In the genomic region with DNA sequence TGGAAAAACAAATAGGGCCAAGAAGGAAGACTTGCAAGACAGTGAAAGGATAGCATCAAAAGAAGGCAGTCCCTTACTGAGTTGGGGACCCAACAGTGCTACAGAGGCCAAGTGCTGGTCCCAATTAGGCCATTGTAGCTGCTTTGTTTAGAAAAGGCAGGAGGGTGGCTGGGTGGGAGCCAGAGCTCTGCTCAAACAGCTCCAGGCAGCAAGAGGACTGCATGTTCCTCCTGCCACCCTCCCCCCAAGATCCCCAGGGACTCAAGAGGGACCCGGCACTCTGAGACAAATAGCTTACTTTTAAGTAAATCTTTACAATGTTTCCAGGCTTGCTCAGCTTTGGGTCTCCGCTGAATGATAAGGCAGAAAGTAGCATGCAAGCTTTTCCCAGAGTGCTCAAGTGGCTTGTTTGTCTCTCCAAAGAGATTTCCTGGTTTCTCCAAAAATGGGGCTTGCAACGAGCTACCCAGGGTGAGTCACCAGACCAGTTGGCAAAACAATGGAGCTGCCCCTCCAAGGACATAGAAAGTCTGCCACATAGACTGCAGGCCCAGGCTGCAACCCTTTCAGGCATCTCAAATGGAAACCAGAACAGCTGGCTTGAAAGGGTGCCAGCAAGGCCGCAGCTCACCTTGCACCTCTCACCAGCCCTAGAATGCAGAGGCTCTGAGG, we compare ENCODE assay signal across 9 mouse cellular contexts. TPM values are rescaled to one million over a fixed set of nuclear protein-coding genes. Genes with fewer than 3 reads are reported as not detected.
DNase-seq lines count a peak whose midpoint lies in the region; ATAC-seq and TF ChIP-seq lines count a peak whose summit lies in the region.
"Had no signal": no experiment of that assay in that cellular context is flagged by ENCODE, and none has a peak within 500 bp of the region (broad histone marks: within the 10 kb centered on the region; RNA-seq: fewer than 3 reads in every experiment).

No protein-coding gene starts in this region.

- H3K4me3 ChIP-seq in layer of hippocampus, adult 2 months = no peak overlapping the region
- no peak overlapping the region for H3K4me3 ChIP-seq in heart, embryonic 12.5 days
- H3K4me3 ChIP-seq in forebrain, embryonic 13.5 days = no peak overlapping the region

- no peak overlapping the region for H3K4me2 ChIP-seq in heart, embryonic 12.5 days
- no peak overlapping the region for H3K4me2 ChIP-seq in forebrain, embryonic 13.5 days

- no peaks in the 10 kb centered on the region for H3K27me3 ChIP-seq in heart, embryonic 12.5 days (replicated peaks)
- no peaks in the 10 kb centered on the region for H3K27me3 ChIP-seq in forebrain, embryonic 13.5 days

- H3K9ac ChIP-seq in heart, embryonic 12.5 days = no peak overlapping the region
- no peak overlapping the region for H3K9ac ChIP-seq in forebrain, embryonic 13.5 days
- H3K9ac ChIP-seq: liver, embryonic 14.5 days had no signal

- H3K27ac ChIP-seq in layer of hippocampus, adult 2 months = peak overlapping the region; percentile 77
- 0 out of 2 replicates have a peak overlapping the region, but pooled peaks have one; percentile 25 for H3K27ac ChIP-seq in heart, embryonic 12.5 days (ENCODE audit: poor library complexity, severe bottlenecking)
- H3K27ac ChIP-seq in forebrain, embryonic 13.5 days = no peak overlapping the region
- H3K27ac ChIP-seq: liver, embryonic 14.5 days had no signal

- peaks cover 21% of the 10 kb centered on the region; the same call in 1 of the 2 replicates for H3K4me1 ChIP-seq in heart, embryonic 12.5 days (replicated peaks)
- no peaks in the 10 kb centered on the region for H3K4me1 ChIP-seq in forebrain, embryonic 13.5 days

- peak in 1 of 2 experiments; percentile 33 for DNase-seq in layer of hippocampus, adult 2 months (ENCODE audit: low spot score in 2 of 2)
- no peak for DNase-seq in layer of hippocampus, postnatal 25 days (ENCODE audit: extremely low spot score in 1 of 2, low spot score in 1 of 2)
- peak; percentile 52 for DNase-seq in adrenal gland, postnatal 25 days
- DNase-seq in lung, postnatal 4 days = peak; percentile 64 to 85
- no peak for DNase-seq in embryo, embryonic 10 days (ENCODE audit: low spot score)

- H3K9me3 ChIP-seq in heart, embryonic 12.5 days (replicated peaks) = no peaks in the 10 kb centered on the region
- no peaks in the 10 kb centered on the region for H3K9me3 ChIP-seq in forebrain, embryonic 13.5 days (replicated peaks)

- H3K36me3 ChIP-seq in heart, embryonic 12.5 days = no peaks in the 10 kb centered on the region
- H3K36me3 ChIP-seq in forebrain, embryonic 13.5 days (ENCODE audit: poor library complexity, severe bottlenecking) = no peaks in the 10 kb centered on the region

- ATAC-seq in heart, embryonic 12.5 days (ENCODE audit: insufficient number of reproducible peaks, low FRiP score) = no peak
- no peak for ATAC-seq in forebrain, embryonic 13.5 days
- no peak for ATAC-seq in monocyte, adult 5-6 weeks (replicated peaks; ENCODE audit: insufficient number of reproducible peaks, low FRiP score, low TSS enrichment, poor library complexity, severe bottlenecking)

- WGBS in heart, embryonic 12.5 days = 34% methylated on average over 4 of the region's 4 CpGs
- 56% methylated on average over 4 of the region's 4 CpGs for WGBS in forebrain, embryonic 13.5 days

- TF ChIP-seq CTCF in layer of hippocampus, adult 2 months (conservative IDR thresholded peaks at IDR 0.05) = no peak

RNA-seq across cellular contexts. Expression of a gene that starts 23.0 kb away (rescaled TPM):
- total RNA-seq in layer of hippocampus, adult 2 months (2021) = under 1 TPM; 0.39 to 0.61 TPM
- under 1 TPM; 0.56 to 0.64 TPM for total RNA-seq in layer of hippocampus, postnatal 25 days (2021)
- 1.1 and 1.6 TPM in 2 replicates for total RNA-seq in adrenal gland, postnatal 25 days (2021)
- 1.3 and 1.5 TPM in 2 replicates for polyA plus RNA-seq in heart, embryonic 12.5 days (2016; fragmentation: Nextera tagmentation; extraction: Ambion mirVana)
- 0.22 and 0.30 TPM in 2 replicates for polyA plus RNA-seq in forebrain, embryonic 13.5 days (2015; fragmentation: Nextera tagmentation; extraction: Ambion mirVana)
- total RNA-seq in monocyte, adult 5-6 weeks (2017) = not detected in 3 replicates

RNA-seq across cellular contexts. Expression of a gene that starts 27.4 kb away (rescaled TPM):
- total RNA-seq in layer of hippocampus, adult 2 months (2021) = 100 to 1,000 TPM; 121 TPM
- 100 to 1,000 TPM; 137 to 140 TPM for total RNA-seq in layer of hippocampus, postnatal 25 days (2021)
- 12.1 and 12.3 TPM in 2 replicates for total RNA-seq in adrenal gland, postnatal 25 days (2021)
- polyA plus RNA-seq in heart, embryonic 12.5 days (2016; fragmentation: Nextera tagmentation; extraction: Ambion mirVana) = 32.4 and 33.3 TPM in 2 replicates
- 70.0 and 84.4 TPM in 2 replicates for polyA plus RNA-seq in forebrain, embryonic 13.5 days (2015; fragmentation: Nextera tagmentation; extraction: Ambion mirVana)
- total RNA-seq in monocyte, adult 5-6 weeks (2017) = not detected in 3 replicates

RNA-seq across cellular contexts. Expression of a gene that starts 34.1 kb away (rescaled TPM):
- total RNA-seq in layer of hippocampus, adult 2 months (2021) = 100 to 1,000 TPM; 177 to 178 TPM
- 100 to 1,000 TPM; 151 to 176 TPM for total RNA-seq in layer of hippocampus, postnatal 25 days (2021)
- 161 and 183 TPM in 2 replicates for total RNA-seq in adrenal gland, postnatal 25 days (2021)
- polyA plus RNA-seq in heart, embryonic 12.5 days (2016; fragmentation: Nextera tagmentation; extraction: Ambion mirVana) = 350 and 368 TPM in 2 replicates
- polyA plus RNA-seq in forebrain, embryonic 13.5 days (2015; fragmentation: Nextera tagmentation; extraction: Ambion mirVana) = 167 and 179 TPM in 2 replicates
- total RNA-seq in monocyte, adult 5-6 weeks (2017) = 11.7 to 18.5 TPM (median 16.7 TPM) in 3 replicates

Comparison
In these comparisons a context has a peak if more than half of its experiments do, and no peak if none do; other contexts are left out.
1. DNase-seq: peak in adrenal gland, postnatal 25 days (single experiment) and lung, postnatal 4 days (2 of 2); none in layer of hippocampus, postnatal 25 days (0 of 2) and embryo, embryonic 10 days (single experiment).
2. RNA of a gene that starts 27.4 kb away (total RNA-seq): 137 to 140 TPM in layer of hippocampus, postnatal 25 days, 121 TPM in layer of hippocampus, adult 2 months and 12.1 to 12.3 TPM in adrenal gland, postnatal 25 days; not detected in monocyte, adult 5-6 weeks; every median in the first group is over 10 times any median in the second.